Mouse (Mus musculus): ENCODE data around the gene Nkain2.

- no peak for TF ChIP-seq CTCF (IDR thresholded peaks at IDR 0.05; ENCODE audit: low read depth)
- no peak for TF ChIP-seq EP300 (IDR thresholded peaks at IDR 0.05; ENCODE audit: low read depth)
Measured at GRCm38 (mm10) chr10:32536057-32536456, 354.2 kb downstream of the Nkain2 start.

Data from liver, postnatal 0 days (tissue).